Mouse (Mus musculus) forebrain, embryonic 11.5 days (tissue): ENCODE results near the gene Rsph9. TPM values are rescaled to one million over a fixed set of nuclear protein-coding genes. Genes with fewer than 3 reads are reported as not detected.

Experiments
- ATAC-seq: fragments of 200-750 bp; cut with Nextera tagmentation; replicated peaks from 2 replicates; pipeline ENCODE4 v1.8.0; 2017; ENCODE audit warnings: moderate TSS enrichment; ENCODE audit not compliant: low FRiP score
- DNase-seq: peaks from one replicate; pipeline ENCODE4 v3.0.0-alpha.2; 2017; ENCODE audit warnings: low spot score
- H3K27ac ChIP-seq: fragments of 300-500 bp; sonication (generic); 2 replicates; pipeline ENCODE4 v1.5.1; 2014; ENCODE audit warnings: low read depth, low read length
- H3K27me3 ChIP-seq: fragments of 300-500 bp; sonication (generic); 2 replicates; pipeline ENCODE4 v1.6.1; 2014; ENCODE audit warnings: mild to moderate bottlenecking, low read length, mixed read lengths; ENCODE audit not compliant: control insufficient read depth, insufficient read depth
- H3K36me3 ChIP-seq: fragments of 300-500 bp; sonication (generic); 2 replicates; pipeline ENCODE4 v1.6.1; 2014; ENCODE audit warnings: mild to moderate bottlenecking, low read length, moderate library complexity, mixed read lengths; ENCODE audit not compliant: control insufficient read depth, insufficient read depth
- H3K4me1 ChIP-seq: fragments of 300-500 bp; sonication (generic); replicated peaks from 2 replicates; pipeline ENCODE4 v1.6.1; 2014; ENCODE audit warnings: low read length, mixed read lengths; ENCODE audit not compliant: control insufficient read depth, insufficient read depth
- H3K4me2 ChIP-seq: fragments of 300-500 bp; sonication (generic); 2 replicates; pipeline ENCODE4 v1.6.1; 2014; ENCODE audit warnings: low read depth, mild to moderate bottlenecking, low read length, moderate library complexity, mixed read lengths; ENCODE audit not compliant: severe bottlenecking
- H3K4me3 ChIP-seq: fragments of 300-500 bp; sonication (generic); 2 replicates; pipeline ENCODE4 v1.5.1; 2014; ENCODE audit warnings: low read depth, low read length
- H3K9ac ChIP-seq: fragments of 300-500 bp; sonication (generic); 2 replicates; pipeline ENCODE4 v1.6.1; 2014; ENCODE audit warnings: low read length
- H3K9me3 ChIP-seq: fragments of 300-500 bp; sonication (generic); 2 replicates; pipeline ENCODE4 v1.6.1; 2016; ENCODE audit warnings: low read length, mixed read lengths; ENCODE audit not compliant: control insufficient read depth
- WGBS: fragments of 180-500 bp; shearing (Covaris S2); extraction: QIAGEN DNeasy Blood & Tissue Kit; methylation state at CpG from one replicate; pipeline ENCODE4 v1.1.7; 2014; 5-methylcytosine and 5-hydroxymethylcytosine counted together
- polyA plus RNA-seq: library from polyadenylated mRNA; unstranded; fragments of >200 nt; fragmentation: Nextera tagmentation; extraction: Ambion mirVana; gene quantifications from 2 replicates; pipeline ENCODE4 v1.2.1, GENCODE M21; 2014

The Rsph9 gene
- polyA plus RNA-seq, 1 experiment from 2014 or later, result 15.6 TPM

GRCm38 (mm10) chr17:46102608-46103159 lies 41.3 kb downstream of the Rsph9 start:
- Histone ChIP-seq H3K4me2 (no peak overlapping the region), H3K4me3 (no peak overlapping the region), H3K36me3 (no peaks in the 10 kb centered on the region), H3K9ac (no peak overlapping the region), H3K27ac (no peak overlapping the region), H3K4me1 (no peaks in the 10 kb centered on the region), H3K27me3 (no peaks in the 10 kb centered on the region), H3K9me3 (no peaks in the 10 kb centered on the region)
- 48% methylated on average over 8 of the region's 8 CpGs for WGBS
- ATAC-seq, result no peak
- no peak for DNase-seq

GRCm38 (mm10) chr17:46101906-46102305 lies 42.1 kb downstream of the Rsph9 start:
- no peaks in the 10 kb centered on the region for H3K27me3 ChIP-seq
- 80% methylated on average over 9 of the region's 9 CpGs for WGBS
- no peaks in the 10 kb centered on the region for H3K4me1 ChIP-seq
- no peak overlapping the region for H3K4me2 ChIP-seq
- ATAC-seq (no peak), DNase-seq (no peak)
- H3K27ac ChIP-seq, result no peak overlapping the region
- H3K9ac ChIP-seq, result no peak overlapping the region
- H3K36me3 ChIP-seq, result no peaks in the 10 kb centered on the region
- no peaks in the 10 kb centered on the region for H3K9me3 ChIP-seq
- H3K4me3 ChIP-seq, result no peak overlapping the region

GRCm38 (mm10) chr17:46098525-46098924 lies 45.5 kb downstream of the Rsph9 start:
- Histone ChIP-seq H3K4me2 (no peak overlapping the region), H3K4me3 (no peak overlapping the region), H3K4me1 (no peaks in the 10 kb centered on the region), H3K36me3 (no peaks in the 10 kb centered on the region), H3K9me3 (no peaks in the 10 kb centered on the region), H3K27me3 (no peaks in the 10 kb centered on the region), H3K27ac (no peak overlapping the region), H3K9ac (no peak overlapping the region)
- 61% methylated on average over 8 of the region's 8 CpGs for WGBS
- ATAC-seq, result no peak
- DNase-seq, result no peak

DNA sequence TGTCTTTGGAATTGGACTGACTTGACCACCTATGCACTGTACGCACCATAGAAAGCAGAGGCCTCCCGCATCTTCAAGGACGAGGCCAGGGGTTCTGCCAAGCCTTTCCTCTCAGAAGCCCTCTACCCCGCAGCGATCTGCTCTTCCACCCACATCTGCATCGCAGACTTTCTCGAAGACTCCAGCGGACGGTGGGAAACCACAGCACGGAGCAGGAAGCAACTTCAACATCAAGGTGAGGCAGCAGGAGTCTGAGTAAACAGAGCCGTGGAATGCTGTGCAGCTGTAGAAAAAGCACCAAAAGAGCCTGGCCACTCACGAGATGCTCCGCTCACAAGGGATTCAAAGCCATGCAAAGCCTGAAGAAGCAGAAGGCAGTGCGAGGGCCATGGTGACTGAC lies 52.1 kb downstream of the Rsph9 start:
- no peak overlapping the region for H3K9ac ChIP-seq
- no peak for ATAC-seq
- no peaks in the 10 kb centered on the region for H3K9me3 ChIP-seq
- H3K4me3 ChIP-seq, result no peak overlapping the region
- DNase-seq, result no peak
- H3K4me1 ChIP-seq, result no peaks in the 10 kb centered on the region
- no peaks in the 10 kb centered on the region for H3K36me3 ChIP-seq
- no peak overlapping the region for H3K27ac ChIP-seq
- no peak overlapping the region for H3K4me2 ChIP-seq
- WGBS, result 81% methylated on average over 14 of the region's 14 CpGs
- H3K27me3 ChIP-seq, result no peaks in the 10 kb centered on the region

DNA sequence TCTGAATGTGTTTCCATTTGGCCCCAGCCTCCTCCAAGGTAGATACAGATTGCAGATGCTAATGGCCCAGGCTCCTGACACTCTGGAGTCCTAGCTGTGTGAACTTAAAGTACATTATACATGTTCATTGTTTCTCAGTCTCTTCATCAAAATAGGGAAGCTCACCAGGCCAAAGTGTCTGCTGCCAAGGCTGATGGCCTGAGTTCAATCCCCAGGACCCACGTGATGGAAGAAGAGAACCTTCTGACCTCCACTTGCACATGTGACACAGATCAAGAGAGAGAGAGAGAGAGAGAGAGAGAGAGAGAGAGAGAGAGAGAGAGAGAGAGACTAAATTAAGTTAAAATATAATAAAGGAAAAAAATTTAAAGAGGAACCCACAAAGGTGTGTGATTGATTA lies 52.7 kb downstream of the Rsph9 start:
- 74% methylated on average over 1 of the region's 1 CpGs for WGBS
- no peak for ATAC-seq
- no peaks in the 10 kb centered on the region for H3K27me3 ChIP-seq
- H3K9me3 ChIP-seq, result no peaks in the 10 kb centered on the region
- H3K27ac ChIP-seq, result no peak overlapping the region
- H3K36me3 ChIP-seq, result no peaks in the 10 kb centered on the region
- DNase-seq, result no peak
- no peak overlapping the region for H3K4me2 ChIP-seq
- no peak overlapping the region for H3K9ac ChIP-seq
- H3K4me1 ChIP-seq, result no peaks in the 10 kb centered on the region
- no peak overlapping the region for H3K4me3 ChIP-seq

DNA sequence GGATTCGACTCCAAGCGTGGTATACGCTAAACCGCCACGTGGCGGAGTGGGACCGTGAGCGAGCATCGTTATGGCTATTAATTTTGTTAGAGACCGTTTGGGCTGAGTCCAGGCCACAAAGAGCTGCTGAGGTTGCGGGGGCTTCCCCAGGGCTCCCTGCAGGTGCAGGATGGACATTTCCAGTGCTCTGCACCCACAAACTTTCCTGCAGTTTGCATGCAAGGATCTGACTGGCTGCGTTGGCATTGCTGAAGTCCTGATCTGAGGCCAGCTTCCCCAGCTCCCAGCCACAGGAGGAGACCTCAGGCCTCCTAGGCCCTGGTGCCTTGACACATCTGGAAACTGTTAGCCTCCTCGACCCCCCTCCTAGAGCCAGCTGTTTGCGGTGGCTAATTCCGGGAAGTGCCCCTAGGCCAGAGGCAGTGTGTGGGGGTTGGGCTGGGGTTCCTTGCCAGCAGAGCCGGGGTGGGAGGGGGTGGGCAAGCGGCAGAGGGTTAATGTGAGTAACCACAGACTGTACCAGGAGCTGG lies 57.6 kb downstream of the Rsph9 start:
- peak; percentile 60 for DNase-seq
- WGBS, result 64% methylated on average over 17 of the region's 17 CpGs

DNA sequence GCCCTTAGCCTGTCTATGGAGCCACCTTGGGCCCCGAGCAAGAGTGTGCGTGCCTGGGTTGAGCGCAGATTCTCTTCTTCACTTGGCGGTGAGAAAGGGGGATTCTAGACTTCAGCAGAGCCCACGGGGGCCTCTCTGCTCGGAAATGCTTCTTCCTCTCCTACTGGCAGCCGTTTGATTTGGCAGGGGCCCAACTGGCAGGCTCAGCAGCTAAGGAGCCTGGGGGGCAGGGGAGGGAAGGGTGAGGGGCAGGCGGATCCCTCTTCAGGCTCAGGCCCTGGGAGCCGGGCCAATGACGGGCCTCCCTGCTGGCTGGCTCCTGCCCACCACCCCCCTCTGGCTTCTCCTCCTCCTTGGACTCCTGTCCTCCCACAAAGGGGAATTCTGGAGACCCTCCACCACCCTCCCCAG lies 59.9 kb downstream of the Rsph9 start:
- no peak overlapping the region for H3K4me2 ChIP-seq
- no peaks in the 10 kb centered on the region for H3K27me3 ChIP-seq
- H3K36me3 ChIP-seq, result no peaks in the 10 kb centered on the region
- no peak overlapping the region for H3K4me3 ChIP-seq
- 0 out of 2 replicates have a peak overlapping the region, but pooled peaks have one; percentile 6 for H3K27ac ChIP-seq
- DNase-seq, result peak; percentile 67
- H3K9me3 ChIP-seq, result no peaks in the 10 kb centered on the region; the same call in 1 of the 2 replicates
- H3K4me1 ChIP-seq, result peaks cover 8% of the 10 kb centered on the region
- peak; percentile 39 for ATAC-seq
- WGBS, result 20% methylated on average over 10 of the region's 10 CpGs
- peak overlapping the region; percentile 27; the same call in 1 of the 2 replicates for H3K9ac ChIP-seq

More for the DNA sequence above, 57.6 kb downstream of the Rsph9 start:
- no peak for ATAC-seq
- Histone ChIP-seq H3K9me3 (no peaks in the 10 kb centered on the region), H3K4me1 (peaks cover 3% of the 10 kb centered on the region; the same call in 1 of the 2 replicates), H3K4me2 (no peak overlapping the region), H3K27ac (no peak overlapping the region), H3K36me3 (no peaks in the 10 kb centered on the region), H3K9ac (no peak overlapping the region), H3K4me3 (no peak overlapping the region), H3K27me3 (no peaks in the 10 kb centered on the region)

- 93% methylated on average over 3 of the region's 3 CpGs for WGBS
- Histone ChIP-seq H3K36me3 (no peaks in the 10 kb centered on the region), H3K27ac (no peak overlapping the region), H3K27me3 (no peaks in the 10 kb centered on the region), H3K4me1 (peaks cover 8% of the 10 kb centered on the region), H3K4me2 (no peak overlapping the region), H3K9me3 (no peaks in the 10 kb centered on the region; the same call in 1 of the 2 replicates), H3K4me3 (no peak overlapping the region), H3K9ac (no peak overlapping the region)
- DNase-seq (no peak), ATAC-seq (no peak)
Measured at GRCm38 (mm10) chr17:46083381-46083780, 60.6 kb downstream of the Rsph9 start.

DNA sequence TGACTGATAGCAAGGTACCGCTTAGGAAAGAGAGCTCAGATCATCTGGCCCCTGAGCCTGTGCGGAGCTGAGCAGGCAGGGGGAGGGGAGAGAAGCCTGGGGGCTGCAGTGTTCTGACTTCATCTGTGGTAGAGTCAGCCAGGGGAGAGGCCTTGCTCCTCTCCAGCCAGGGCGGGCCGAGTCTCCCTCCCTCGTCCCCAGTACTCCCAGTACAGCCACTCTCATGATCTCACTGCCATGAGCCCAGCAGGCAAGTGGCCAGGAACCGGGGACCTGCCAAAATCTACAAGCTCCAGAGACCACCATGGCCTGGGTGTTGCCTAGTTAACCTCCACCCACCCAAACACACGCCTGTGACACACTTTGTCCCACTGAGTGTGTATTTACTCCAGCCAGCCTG lies 62.4 kb downstream of the Rsph9 start:
- H3K36me3 ChIP-seq, result no peaks in the 10 kb centered on the region
- no peak overlapping the region for H3K9ac ChIP-seq
- no peaks in the 10 kb centered on the region for H3K27me3 ChIP-seq
- no peak overlapping the region for H3K27ac ChIP-seq
- peaks cover 8% of the 10 kb centered on the region for H3K4me1 ChIP-seq
- 57% methylated on average over 7 of the region's 7 CpGs for WGBS
- no peak overlapping the region for H3K4me3 ChIP-seq
- H3K4me2 ChIP-seq, result no peak overlapping the region
- no peak for ATAC-seq
- H3K9me3 ChIP-seq, result no peaks in the 10 kb centered on the region; the same call in 1 of the 2 replicates
- no peak for DNase-seq
